Mouse (Mus musculus) E14TG2a.4 (cell line): ENCODE data around the gene Tmem164.

Experiments
- H3K27me3 ChIP-seq: 2 replicates; pipeline ENCODE4 v1.6.1; 2014; ENCODE audit warnings: low read length, control low read depth; ENCODE audit not compliant: insufficient read depth
- H3K36me3 ChIP-seq: 2 replicates; pipeline ENCODE4 v1.6.1; 2014; ENCODE audit warnings: low read length, control low read depth; ENCODE audit not compliant: insufficient read depth
- H3K4me1 ChIP-seq: replicated peaks from 2 replicates; pipeline ENCODE4 v1.6.1; 2014; ENCODE audit warnings: low read depth, low read length, control low read depth
- H3K4me3 ChIP-seq: replicated peaks from 2 replicates; pipeline ENCODE4 v1.5.1; 2014; ENCODE audit warnings: mild to moderate bottlenecking, low read length
- H3K9me3 ChIP-seq: 2 replicates; pipeline ENCODE4 v1.6.1; 2014; ENCODE audit warnings: low read length, control low read depth
- CTCF ChIP-seq: conservative IDR thresholded peaks from 2 replicates; pipeline ENCODE4 v1.5.1; 2014; ENCODE audit warnings: low read length
- NANOG ChIP-seq: IDR thresholded peaks from 2 replicates; pipeline ENCODE4 v1.6.1; 2014; ENCODE audit warnings: borderline replicate concordance, low read length, mixed read lengths
- POU5F1 ChIP-seq: IDR thresholded peaks from 2 replicates; pipeline ENCODE4 v1.6.1; 2014; ENCODE audit warnings: low read length, borderline replicate concordance

The Tmem164 gene

DNA sequence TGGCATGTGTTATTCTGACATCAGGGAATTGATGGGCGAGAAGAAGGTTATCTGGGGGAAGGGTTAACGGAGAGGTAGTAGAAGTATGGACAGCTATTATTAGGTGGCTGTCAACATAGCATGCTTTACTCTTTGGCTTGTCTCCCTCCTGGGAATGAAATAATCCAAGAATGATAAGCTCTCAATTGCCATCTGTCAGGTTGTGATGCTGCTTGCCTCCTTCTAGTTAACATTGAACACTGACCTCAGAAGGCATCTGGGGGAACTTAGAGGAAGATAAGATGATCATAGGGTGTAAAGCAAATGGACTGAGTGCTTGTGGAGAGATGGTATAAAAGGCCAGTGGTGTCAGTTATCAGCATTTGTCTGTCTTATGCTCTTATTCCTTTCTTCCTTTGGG is 44.4 kb downstream of the Tmem164 start:
- H3K4me1 ChIP-seq, result peaks cover 4% of the 10 kb centered on the region; the same call in 1 of the 2 replicates

GRCm38 (mm10) chrX:142726311-142726710 is 45.1 kb downstream of the Tmem164 start:
- Histone ChIP-seq H3K9me3 (no peaks in the 10 kb centered on the region), H3K36me3 (no peaks in the 10 kb centered on the region), H3K4me3 (no peak overlapping the region), H3K4me1 (peaks cover 4% of the 10 kb centered on the region; the same call in 1 of the 2 replicates), H3K27me3 (no peaks in the 10 kb centered on the region)
- TF ChIP-seq CTCF (no peak), POU5F1 (no peak), NANOG (no peak)

More for the DNA sequence above, 44.4 kb downstream of the Tmem164 start:
- no peaks in the 10 kb centered on the region for H3K27me3 ChIP-seq
- no peaks in the 10 kb centered on the region for H3K9me3 ChIP-seq
- TF ChIP-seq POU5F1, result no peak
- TF ChIP-seq CTCF, result no peak
- TF ChIP-seq NANOG, result no peak
- H3K4me3 ChIP-seq, result no peak overlapping the region
- no peaks in the 10 kb centered on the region for H3K36me3 ChIP-seq

DNA sequence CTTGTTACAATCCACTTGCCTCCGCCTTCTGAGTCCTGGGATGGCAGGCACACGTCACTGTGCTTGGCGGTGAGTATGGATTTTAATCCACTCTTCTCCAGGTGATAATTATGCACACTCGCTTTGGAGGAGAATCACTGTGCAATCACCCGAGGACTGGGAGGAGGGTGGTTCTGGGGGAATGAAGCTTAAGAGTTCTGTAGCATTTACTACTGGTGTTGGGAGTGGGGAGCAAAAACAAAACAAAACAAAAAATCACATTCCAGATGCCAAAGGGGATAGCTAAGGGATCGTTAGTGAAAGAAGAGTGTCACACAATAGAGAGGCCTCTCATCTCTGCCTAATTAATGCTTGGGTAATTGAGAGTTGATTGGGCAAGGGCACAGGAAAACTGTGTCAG is 46.6 kb downstream of the Tmem164 start:
- H3K9me3 ChIP-seq, result no peaks in the 10 kb centered on the region
- no peaks in the 10 kb centered on the region for H3K27me3 ChIP-seq
- H3K4me1 ChIP-seq, result peaks cover 4% of the 10 kb centered on the region; the same call in 1 of the 2 replicates
- H3K4me3 ChIP-seq, result no peak overlapping the region
- H3K36me3 ChIP-seq, result no peaks in the 10 kb centered on the region
- TF ChIP-seq CTCF (no peak), NANOG (no peak), POU5F1 (no peak)

GRCm38 (mm10) chrX:142729040-142729439 is 47.8 kb downstream of the Tmem164 start:
- Histone ChIP-seq H3K9me3 (no peaks in the 10 kb centered on the region), H3K4me3 (no peak overlapping the region)
- TF ChIP-seq CTCF (no peak), NANOG (no peak)

DNA sequence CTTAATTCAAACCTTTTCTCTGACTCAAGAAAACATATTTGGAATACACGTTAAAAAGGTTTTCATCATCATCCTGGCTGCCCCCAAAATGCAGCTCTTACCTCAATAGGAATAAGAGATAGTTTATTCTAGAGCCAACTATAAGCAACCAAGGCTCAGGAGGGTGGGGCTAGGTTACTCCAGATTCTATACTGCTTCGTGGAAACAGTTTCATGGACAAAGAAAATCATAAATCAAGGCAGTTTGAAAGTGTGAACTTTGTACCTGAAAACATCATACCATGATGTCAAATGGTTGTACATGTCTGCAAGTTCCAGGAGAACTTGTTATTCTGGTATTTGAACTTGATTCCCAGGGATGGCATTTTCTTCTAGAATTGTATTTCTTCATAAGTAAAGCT is 48.3 kb downstream of the Tmem164 start:
- no peak overlapping the region for H3K4me3 ChIP-seq
- no peak for TF ChIP-seq CTCF
- TF ChIP-seq NANOG, result no peak
- no peak for TF ChIP-seq POU5F1

More at GRCm38 (mm10) chrX:142729040-142729439, 47.8 kb downstream of the Tmem164 start:
- Histone ChIP-seq H3K27me3 (no peaks in the 10 kb centered on the region), H3K4me1 (peaks cover 4% of the 10 kb centered on the region; the same call in 1 of the 2 replicates), H3K36me3 (no peaks in the 10 kb centered on the region)

GRCm38 (mm10) chrX:142737099-142737498 is 55.9 kb downstream of the Tmem164 start:
- TF ChIP-seq CTCF (no peak), POU5F1 (no peak), NANOG (no peak)

More for the DNA sequence above, 48.3 kb downstream of the Tmem164 start:
- H3K27me3 ChIP-seq, result no peaks in the 10 kb centered on the region
- H3K9me3 ChIP-seq, result no peaks in the 10 kb centered on the region
- H3K4me1 ChIP-seq, result peaks cover 4% of the 10 kb centered on the region; the same call in 1 of the 2 replicates
- no peaks in the 10 kb centered on the region for H3K36me3 ChIP-seq

DNA sequence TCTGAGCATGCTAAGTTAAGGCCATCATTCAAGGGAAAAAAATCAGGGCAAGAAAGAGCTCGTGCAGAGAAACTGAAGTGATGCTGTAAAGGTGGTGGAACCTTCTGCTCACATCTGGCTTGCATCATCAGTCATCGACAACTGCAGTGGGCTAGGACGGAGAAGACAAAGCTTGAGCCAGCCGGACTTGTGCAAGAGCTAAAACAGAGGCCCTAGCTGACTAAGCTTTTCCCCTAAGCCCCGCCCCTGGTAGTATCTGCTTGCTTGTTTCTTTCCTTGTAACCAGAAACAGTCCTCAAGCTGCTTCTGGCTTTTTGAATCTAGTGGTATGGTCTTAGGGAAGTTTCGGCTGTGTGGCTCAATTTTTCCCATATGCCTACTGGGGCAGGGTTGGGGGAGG is 56.5 kb downstream of the Tmem164 start:
- H3K27me3 ChIP-seq, result no peaks in the 10 kb centered on the region
- no peak for TF ChIP-seq NANOG
- TF ChIP-seq CTCF, result no peak
- TF ChIP-seq POU5F1, result no peak

More at GRCm38 (mm10) chrX:142737099-142737498, 55.9 kb downstream of the Tmem164 start:
- H3K36me3 ChIP-seq, result no peaks in the 10 kb centered on the region
- no peaks in the 10 kb centered on the region for H3K27me3 ChIP-seq
- H3K4me1 ChIP-seq, result no peaks in the 10 kb centered on the region
- H3K9me3 ChIP-seq, result no peaks in the 10 kb centered on the region
- no peak overlapping the region for H3K4me3 ChIP-seq

GRCm38 (mm10) chrX:142747428-142747827 is 66.2 kb downstream of the Tmem164 start:
- H3K4me1 ChIP-seq, result no peaks in the 10 kb centered on the region
- no peaks in the 10 kb centered on the region for H3K9me3 ChIP-seq
- H3K27me3 ChIP-seq, result no peaks in the 10 kb centered on the region
- TF ChIP-seq POU5F1 (no peak), CTCF (no peak; the same call in 1 of the 2 replicates), NANOG (no peak)
- H3K4me3 ChIP-seq, result no peak overlapping the region
- H3K36me3 ChIP-seq, result no peaks in the 10 kb centered on the region

More for the DNA sequence above, 56.5 kb downstream of the Tmem164 start:
- Histone ChIP-seq H3K9me3 (no peaks in the 10 kb centered on the region), H3K4me3 (no peak overlapping the region), H3K4me1 (no peaks in the 10 kb centered on the region), H3K36me3 (no peaks in the 10 kb centered on the region)

GRCm38 (mm10) chrX:142748574-142748973 is 67.4 kb downstream of the Tmem164 start:
- Histone ChIP-seq H3K4me1 (no peaks in the 10 kb centered on the region), H3K36me3 (no peaks in the 10 kb centered on the region), H3K9me3 (no peaks in the 10 kb centered on the region), H3K27me3 (no peaks in the 10 kb centered on the region), H3K4me3 (no peak overlapping the region)
- TF ChIP-seq NANOG (no peak), CTCF (no peak), POU5F1 (no peak)
